Mouse (Mus musculus) frontal cortex, postnatal 10 days (tissue): ENCODE measurements at regions not wholly inside any gene's neighbourhood (a gene's known extent, or its start where the extent isn't known, plus 50 kb on each side); places are given as distances from the start of the nearest gene placed in this dataset.
A peak's percentile ranks its signal among the peaks of the same experiment; 100 is the strongest.

Experiments
- DNase-seq, 2 experiments: peaks; one replicate each; pipeline ENCODE4 v3.0.0; 2022; ENCODE audit warnings: low spot score in 2 of 2, mixed read lengths in 1 of 2

DNA sequence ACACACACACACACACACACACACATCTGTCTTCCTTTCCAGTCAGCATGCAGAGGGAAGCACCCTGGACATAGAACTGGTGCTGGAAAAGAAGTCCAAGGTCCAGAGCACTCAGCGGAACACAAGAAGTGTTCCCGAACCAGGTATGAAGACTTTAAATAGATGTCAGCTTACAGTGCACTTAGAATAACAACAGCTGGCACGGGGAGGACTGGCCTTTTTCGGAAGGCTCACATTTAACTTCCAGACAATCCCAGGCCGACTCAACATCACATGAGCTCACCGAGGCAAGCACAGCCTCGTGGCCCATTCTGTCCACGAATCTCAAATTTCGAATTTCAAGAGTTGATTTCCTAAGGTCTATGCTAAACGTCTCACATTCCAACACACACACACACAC, 70.9 kb upstream of the Slc25a33 start:
- no peak for DNase-seq

DNA sequence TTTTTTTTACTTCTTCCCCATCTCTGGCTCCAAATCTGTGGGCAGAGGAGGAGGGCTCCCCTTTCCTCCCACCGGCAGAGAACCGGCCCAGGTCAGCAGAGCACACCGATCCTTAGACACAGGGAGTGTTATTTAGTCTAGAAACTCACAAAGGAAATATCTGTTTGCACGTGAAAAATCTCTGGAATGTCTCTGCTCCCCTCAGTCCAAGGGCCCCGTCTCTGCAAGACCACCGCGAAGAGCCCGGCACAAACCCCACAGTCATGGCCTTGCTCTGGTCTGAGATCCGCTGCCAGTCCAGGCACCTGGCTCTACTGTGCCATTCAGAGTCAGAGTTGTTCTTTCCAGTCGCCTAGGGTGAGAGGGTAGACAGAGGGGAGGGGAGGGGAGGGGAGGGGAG, 69.7 kb upstream of the Slc25a33 start:
- no peak for DNase-seq

DNA sequence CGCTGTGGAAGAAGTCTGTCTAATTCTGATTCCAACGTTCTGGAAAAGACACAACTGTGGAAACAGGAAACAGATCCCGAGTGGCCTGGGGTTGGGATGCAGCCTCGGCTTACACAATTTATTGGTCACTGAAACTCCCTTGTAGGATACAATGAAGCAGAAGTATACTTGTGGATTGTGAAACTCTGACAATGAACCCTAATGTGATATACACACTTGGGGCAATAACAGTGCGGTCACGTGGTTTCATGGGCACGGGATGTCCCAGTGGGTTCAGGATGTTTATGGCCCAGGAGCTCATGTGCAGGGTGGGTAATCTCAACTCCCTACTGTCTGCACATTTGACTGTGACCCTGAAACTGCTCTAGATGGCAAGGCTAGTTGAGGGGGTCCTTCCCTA, 68.8 kb upstream of the Slc25a33 start:
- DNase-seq, result no peak

DNA sequence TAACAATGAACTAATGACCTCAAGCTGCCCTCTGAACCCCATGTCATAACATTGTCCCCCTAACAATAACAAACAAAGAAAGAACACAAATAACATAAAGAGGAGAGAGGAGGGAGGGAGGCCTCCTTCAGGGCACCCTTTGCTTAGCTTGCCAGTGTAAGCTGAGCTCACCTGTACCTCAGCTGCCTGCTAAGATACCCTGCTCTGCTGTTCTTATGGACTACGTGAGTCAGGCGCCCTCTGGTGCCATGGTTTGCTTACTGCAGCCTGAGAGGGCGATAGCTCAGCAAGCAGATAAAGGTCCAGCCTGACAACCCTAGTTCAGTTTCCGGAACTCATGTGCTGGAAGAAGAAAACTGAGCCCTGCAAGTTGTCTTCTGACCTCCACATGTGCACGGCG, 67.8 kb upstream of the Slc25a33 start:
- DNase-seq, result no peak

DNA sequence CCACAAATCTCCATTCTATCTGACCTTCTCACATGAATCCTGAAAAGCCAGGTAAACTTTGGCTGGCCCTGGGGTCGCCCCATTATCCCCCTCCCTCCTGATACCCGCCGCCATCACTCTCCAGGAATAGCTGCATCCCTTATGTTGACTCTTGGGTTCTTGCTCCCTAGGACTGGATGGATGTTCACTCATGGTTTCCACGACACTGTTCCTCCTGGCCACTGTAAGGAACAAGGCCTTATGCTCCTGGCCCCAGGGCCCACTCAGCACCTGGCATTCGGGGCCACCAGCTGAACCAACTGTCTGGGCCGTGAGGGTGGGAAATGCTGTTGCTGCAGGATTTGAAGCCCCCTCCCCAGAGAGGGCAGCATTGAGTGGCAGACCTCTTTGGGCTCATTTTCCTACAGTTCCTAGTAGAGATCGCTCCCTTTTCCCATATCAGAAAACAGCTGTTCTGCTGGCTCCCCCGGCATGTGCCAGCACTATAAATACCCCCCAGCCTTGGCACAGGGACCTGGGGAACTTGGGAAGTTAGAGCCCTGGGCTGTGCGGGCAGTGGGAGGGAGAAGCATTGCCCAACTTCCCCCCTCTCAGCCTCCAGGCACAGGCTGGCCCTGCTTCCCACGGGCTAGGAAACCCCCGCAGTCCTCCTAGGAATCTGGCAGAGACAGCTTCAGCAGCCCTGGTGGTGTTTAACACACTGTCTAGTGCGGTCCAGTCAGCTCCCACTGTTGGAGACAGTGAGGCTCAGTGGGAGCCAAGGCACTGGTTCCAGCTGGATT, 66.6 kb upstream of the Slc25a33 start:
- DNase-seq, result peak; percentile 54 to 73

DNA sequence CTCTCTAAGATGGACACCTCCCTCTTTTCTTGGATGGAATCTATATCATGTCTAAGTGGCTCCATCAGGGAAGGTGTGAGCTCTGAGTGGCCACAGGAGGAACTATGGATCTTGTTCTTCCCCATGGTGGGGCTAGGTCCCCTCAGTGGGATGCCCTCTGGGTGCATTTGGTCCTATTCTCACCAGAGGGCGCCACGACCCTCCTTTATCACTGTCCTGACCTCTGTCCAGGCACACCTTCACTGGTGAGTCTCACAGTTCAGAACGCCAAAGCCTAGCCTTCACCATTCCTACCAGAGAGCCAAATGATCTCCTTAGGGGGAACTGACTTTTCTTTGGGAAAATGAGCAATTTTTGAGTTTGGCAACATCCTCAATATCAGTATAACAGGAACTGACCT, 64.6 kb upstream of the Slc25a33 start:
- peak in 1 of 2 experiments; percentile 37 for DNase-seq

DNA sequence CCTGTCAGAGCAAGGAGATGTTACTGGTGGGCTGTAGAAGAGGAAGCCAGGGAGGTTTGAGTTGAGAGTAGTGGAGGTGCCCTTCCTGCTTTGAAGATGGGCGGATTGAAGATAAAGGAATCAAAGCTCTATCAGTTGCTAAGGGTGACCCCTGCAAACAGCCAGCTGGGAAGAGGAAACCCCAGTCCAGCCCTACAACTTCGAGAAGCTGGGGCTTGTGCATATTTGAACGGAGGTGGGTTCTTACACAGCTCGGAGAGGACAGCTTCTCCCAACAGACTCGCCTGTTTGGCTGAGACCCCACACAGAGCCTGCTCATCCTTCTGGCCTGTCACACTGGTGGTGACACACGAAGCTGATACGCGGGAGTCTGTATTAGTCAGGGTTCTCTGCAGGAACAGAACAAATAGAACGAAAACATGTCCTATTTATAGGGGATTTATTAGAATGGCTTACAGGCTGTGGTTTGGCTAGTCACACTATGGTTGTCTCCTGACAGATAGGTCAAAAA, 60.6 kb upstream of the Slc25a33 start:
- DNase-seq, result no peak

DNA sequence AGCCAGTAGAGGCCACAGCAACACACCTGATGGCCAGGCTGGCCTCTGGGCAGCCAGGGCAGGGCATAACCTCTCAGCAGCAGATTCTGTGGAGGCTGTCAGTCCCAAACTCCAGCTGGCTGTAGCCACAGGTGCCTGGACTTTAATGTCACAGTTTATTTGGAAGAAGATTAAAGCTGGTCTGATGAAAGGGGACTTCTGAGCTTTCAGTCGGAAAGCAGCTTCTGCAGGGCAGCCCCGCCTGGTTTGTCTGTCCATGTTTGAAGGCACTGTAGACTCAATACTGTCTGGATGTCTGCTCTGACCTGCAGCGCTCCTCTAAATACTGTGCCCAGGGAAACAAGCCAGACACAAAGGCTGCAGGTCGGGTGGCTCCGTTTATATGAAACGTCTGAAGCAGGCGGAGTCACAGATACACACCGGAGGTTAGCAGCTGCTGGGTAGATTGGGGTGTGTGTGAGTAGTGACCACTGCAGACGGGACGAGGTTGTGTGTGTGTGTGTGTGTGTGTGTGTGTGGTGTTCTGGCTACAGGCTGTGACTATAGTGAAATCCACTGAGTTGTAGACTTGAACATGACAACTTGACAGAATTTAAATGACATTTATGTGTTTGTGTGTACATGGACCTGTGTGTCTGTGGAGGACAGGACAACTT, 58.5 kb upstream of the Slc25a33 start:
- no peak for DNase-seq

DNA sequence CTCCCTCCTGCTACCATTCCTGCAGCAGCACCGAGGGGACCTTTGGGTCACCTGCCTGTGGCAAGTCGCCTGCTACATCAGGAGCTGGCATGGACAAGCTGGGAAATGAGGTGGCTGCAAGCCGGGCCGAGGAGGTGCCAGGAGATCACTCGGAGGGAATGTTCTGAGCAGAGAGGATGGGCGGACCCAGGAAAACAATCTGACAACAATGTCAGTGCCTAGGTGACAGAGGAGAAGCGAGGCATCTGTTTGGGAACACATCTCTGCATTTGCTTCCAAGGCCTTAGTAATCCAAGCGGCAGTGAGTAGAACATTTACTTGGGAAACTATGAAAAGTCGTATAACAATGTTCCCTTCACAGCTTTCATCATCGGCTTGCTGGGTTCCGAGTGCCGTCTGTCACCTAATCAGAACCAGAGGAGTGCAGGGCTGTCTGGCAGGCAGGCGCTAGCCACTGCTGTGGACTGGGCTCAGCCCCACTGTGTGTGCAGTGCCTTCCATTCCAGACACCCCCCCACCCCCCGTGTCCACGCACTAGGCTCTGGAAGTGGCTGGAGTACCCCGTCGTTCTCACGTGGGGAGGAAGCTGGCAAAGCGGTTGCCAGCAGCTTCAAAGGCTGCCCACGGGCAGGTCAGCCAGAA, 56.6 kb upstream of the Slc25a33 start:
- DNase-seq, result no peak

DNA sequence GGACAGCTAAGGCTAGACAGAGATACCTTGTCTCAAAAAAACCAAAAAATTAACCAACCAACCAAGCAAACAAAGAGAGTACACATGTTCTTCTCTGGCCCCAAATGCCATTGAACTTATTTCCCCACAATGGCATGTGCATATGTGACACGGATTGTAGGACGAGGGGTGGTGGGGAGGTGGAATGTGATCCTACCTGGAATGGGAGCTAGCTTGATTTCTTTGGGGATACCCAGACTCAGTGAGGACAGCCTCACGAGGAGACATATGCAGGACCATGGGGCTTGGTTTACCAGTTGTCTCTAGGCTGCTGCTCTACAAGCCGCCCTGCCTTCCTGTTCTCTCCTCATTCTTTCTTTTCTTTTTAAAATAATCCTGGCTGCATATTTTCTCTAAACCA, 55.9 kb upstream of the Slc25a33 start:
- no peak for DNase-seq

DNA sequence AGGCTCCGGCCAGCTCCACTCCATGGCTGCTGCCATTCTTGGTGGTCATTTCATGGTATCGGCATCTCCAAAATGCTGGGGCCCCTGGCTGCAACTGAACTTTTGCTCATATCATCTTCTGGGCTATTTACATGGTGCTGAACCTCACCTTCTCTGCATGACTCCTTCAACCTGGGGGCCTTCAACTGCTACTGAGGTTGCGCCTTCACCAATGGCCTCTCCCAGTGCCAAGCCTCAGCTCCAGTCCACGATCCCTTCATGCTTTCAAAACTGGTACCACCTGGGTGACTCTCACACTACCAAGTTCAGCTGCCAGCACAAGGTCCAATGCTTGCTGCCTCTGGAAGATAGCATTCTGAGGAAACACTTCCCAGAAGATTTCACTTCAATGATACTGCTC, 53.7 kb upstream of the Slc25a33 start:
- DNase-seq, result no peak
